Mouse (Mus musculus): ENCODE data around the gene Micall1. TPM values are rescaled to one million over a fixed set of nuclear protein-coding genes. Genes with fewer than 3 reads are reported as not detected.

Micall1 gene
- total RNA-seq, 2 experiments from 2014 or later: 10.3 to 10.8 TPM

DNA sequence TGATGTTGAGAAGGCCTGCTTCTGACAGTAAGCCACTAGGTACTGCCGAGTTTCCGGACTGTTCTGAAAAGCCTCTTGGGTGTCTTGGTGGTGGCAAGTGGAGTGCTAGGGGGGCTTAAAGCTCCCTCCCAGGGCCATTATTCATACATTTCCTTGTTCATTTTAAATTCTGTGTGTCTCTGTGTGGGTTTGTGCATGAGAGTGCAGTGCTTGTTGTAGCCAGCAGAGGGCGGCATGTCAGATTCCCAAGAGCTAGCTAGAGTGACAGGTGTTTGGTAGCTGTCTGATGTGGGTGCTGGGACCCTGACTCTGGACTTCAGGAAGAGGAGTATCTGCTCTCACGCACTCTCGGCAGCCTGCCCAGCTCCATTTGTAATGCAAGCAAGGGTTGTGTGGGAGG lies 19.5 kb downstream of the Micall1 start:
- no peak for DNase-seq (ENCODE audit: low spot score)

DNA sequence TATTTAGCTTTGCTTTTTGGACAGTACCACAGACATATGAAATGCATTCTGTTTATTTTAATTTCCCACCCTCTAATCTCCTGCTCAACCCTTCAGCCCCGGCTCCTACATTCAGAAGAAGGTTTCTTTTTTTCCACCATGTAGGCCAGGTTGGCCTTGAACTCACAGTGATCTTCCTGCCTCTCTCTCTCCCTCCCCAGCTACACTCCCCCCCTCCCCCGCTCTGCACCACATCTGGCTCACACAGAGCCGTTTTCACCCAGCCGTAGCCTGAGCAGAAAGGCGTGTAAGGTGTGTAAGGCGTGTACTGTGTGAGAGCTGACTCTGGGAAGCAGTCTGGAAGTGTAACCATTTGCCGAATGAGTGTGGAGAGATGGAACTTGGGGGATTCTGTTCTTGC lies 20.6 kb downstream of the Micall1 start:
- no peak for DNase-seq (ENCODE audit: low spot score)

DNA sequence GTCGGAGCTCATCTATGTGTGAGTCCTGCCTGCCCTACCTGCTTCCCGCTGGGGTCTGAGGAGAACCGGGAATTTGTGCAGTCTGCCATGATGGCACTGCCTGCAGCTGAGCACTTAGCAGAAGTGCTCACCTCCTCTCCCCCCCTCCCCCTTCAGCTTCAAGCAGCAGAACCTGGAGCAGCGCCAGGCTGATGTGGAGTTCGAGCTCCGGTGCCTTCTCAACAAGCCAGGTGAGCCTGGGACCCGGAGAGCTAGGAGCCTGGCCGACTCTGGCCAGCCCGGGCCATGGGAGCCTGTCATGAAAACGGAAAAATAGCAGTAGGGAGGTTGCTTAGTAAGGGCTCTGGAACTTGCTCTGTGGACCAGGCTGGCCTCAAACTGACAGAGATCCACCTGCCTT lies 22.1 kb downstream of the Micall1 start:
- no peak for DNase-seq (ENCODE audit: low spot score)

DNA sequence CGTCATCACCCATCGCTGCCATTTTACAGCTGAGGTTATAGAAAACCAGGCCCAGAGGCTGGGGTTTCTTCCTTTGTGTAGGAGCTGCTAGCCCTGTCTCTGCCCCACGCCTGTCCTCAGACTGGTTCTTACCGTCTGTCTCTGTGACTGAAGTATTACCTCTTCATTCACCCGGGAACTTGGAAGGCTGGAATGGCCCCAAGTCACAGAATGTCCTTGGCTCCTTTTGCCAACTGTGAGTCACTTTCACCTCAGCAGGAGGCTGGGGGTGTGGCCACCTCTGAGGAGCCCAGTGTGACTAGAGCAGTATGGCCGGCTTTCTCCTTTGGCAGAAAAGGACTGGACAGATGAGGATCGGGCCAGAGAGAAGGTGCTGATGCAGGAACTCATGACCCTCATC lies 22.7 kb downstream of the Micall1 start:
- DNase-seq (ENCODE audit: low spot score): peak; percentile 96

DNA sequence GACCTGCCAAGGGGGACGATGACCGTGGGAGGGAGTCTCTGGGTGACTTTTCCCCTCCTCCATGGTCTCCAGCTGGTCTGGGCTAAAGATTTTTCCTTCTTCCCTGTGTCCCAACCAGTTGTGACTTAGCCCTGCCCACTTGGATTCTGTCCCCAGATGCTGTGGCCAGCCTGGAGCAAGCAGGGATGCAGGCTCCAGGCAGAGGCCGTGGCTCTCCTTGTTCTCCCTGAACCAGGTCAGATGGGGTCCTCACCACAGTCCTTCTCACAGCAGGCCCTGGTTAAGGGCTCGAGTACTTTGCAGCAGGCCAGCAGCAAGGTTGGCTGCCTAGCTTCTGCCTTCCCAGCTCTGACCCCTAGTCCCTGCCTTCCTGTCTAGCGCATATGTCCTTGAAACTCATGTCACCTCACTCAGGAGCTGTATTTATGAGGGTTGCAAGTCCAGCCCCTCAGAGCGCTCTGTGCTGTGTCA lies 24.5 kb downstream of the Micall1 start:
- DNase-seq (ENCODE audit: low spot score): peak; percentile 69

DNA sequence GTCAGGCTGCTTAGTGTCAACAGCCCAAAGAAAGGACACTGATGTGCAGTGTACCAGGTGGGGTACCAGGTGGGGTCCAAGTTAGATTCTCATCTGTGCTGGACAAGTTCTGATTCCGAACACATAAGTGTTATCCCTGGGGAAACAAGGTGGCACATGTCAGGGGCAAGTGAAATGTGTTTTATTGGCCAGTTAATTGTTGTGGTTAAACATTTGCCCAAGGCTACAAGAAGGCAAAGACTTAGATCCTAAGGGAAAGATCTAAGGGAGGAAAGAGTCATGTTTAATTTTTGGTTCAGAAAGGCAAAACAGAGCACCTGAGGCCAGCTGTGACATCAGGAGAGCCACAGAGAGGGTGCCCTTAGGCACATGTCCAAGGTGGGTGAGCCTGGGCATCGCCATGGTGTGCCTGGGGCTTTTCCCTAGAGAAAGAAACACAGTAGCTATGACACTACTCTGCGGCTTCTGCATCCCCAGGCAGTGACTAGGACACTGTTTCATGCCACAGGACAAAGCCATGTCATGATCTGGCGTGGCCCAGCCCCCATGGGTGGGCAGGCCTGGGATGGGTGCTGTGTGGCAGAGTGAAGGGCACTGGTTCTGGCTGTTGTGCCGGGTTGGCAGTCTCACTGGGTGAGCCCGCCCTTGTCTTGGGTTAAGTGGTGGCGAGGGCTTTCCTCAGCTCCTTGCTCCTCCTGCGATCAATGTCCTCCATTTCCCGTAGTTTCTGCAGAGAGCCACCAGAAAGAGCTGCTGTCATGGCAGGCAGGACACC lies 26.0 kb downstream of the Micall1 start:
- no peak for DNase-seq (ENCODE audit: low spot score)

DNA sequence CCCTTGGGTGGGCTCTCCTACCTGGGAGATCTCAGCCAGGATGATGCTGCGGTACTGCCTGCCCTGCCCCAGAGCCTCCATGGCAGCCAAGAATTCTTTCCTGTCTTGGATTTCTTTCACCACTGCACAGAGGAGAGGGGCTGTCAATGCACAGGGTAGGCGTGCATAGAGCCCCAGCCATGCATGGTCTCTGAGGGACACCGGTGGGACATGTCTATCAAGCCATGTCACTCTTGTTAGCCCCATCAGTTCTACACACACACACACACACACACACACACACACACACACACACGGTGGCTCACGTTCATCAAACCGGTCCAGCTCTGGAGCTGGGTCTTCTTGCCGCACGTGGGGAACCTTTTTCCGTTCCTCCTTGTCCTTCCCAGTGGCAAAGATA lies 26.6 kb downstream of the Micall1 start:
- DNase-seq (ENCODE audit: low spot score): no peak

DNA sequence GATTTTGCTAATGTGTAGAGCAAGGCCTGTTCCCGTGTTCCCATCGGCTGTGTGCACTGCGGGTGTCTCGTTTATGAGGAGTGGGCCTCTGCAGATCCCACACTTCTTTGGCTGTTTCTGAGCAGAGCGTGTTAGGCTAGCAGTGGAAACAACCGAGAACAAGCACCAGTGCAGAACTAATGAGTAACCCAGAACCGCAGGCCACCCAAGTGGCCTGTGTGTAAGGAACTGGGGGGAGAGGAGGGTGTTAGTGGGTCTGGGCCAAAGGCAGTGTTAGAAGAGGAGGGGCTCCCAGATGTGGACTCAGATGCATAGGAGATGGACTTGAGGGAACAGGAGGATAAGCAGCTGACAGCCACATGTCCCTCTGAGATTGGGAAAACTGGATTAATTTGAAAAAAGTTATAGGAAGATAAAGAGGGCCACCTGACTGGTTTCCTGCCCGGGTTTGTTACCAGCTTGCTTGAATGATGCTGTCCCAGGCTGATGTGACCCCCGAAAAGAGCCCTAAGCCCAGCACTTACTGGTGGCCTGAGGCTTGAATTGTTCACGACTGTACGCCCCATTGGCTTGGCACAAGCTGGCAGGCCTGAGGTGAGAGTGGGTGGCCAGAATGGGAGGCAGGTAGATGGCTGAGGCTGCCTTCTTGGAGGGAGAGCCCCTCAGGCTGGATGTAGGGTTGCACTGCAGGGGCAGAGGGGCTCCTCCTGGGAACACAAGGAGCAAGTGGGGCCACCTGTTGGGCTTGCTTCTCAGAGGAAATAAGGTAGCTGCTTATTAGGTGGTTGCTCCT lies 27.3 kb downstream of the Micall1 start:
- no peak for DNase-seq (ENCODE audit: low spot score)

DNA sequence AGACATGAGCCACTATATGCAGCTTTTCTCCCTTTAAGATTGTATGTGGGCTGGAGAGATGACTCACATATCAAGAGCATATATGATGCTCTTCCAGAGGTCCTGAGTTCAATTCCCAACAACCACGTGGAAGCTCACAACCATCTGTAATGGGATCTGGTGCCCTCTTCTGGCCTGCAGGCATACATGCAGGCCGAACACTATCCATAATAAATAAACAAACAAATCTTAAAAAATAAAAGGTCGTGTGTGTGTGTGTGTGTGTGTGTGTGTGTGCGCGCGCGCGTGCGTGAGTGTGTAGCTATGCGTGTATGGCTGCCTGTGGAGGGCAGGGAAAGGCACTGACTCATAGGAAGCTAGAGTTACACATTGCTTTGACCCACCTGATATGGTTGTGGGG lies 30.9 kb downstream of the Micall1 start:
- no peak for DNase-seq (ENCODE audit: low spot score)

DNA sequence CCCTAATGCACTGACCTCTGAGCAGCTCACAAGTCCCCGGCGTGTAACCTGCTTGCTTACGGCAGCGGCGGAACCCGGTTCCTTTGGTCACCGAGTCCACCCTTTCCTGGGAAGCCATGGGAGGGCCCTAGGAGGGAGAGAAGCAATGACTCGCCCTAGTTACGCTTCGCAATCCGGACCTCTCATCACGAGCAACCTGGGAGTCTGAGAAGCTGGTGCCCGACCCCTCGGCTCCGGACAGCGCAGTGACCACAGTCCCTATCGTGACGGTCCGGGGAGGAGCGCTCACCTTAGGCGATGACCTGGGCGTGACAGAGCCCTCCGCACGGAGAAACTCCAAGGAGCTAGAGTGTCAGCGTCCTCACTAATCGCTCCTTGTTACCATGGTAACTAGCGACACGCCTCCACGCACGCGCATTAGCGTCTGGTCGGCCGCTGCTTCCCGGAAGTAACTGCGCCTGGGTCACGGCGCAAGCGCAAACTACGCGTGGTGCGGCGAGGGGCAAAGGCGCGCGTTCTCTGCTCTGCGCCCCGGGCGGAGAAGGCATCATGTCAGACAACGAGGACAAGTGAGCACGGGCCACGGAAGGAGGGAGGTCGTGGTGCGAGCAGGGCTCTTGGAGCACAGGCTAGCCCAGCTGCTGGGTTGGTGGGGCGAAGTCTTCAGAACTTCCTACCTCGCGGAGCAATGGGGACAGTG lies 32.3 kb downstream of the Micall1 start, which contains the start of the genes Polr2f and 1700088E04Rik:
Gene Polr2f (plus strand): TSS at position 144 of the 700 bp plus-strand sequence.
Gene 1700088E04Rik (minus strand): TSS at position 388 of the 700 bp plus-strand sequence.
- peak; percentile 95 for DNase-seq (ENCODE audit: low spot score)

DNA sequence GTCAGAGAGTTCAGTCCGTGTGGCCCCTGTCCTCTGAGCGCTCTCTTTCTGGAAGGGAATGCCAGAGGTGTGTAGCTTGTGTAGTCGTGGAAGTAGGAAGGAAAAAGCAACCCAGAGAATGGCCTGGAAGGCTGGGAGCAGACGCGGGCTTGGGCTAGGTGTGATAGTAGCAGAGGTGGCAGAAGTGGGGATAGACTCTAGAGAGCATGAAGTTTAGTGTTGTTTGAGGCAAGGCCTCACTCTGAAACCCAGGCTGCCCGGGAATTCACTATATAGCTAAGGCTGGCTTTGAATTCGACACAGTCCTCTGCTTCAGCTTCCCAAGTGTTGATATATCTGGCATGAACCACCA lies 32.8 kb downstream of the Micall1 start:
- no peak for DNase-seq (ENCODE audit: low spot score)

DNA sequence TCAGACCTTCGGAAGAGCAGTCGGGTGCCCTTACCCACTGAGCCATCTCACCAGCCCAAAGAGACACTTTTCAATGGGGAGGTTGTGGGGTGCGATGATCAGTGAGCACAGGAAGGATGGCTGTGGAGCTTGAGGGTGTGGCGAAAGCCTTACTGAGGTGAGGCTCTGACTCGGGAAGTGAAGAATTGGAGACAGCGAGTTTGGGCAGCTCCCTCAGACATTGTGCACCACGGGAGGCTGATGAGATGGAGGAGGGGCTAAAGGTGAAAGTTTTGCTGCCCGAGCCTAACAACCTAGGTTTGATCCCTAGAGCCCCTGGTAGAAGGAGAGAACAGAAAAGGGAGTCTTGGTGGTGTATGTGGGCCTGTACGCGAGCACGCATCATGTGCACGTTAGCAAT lies 34.6 kb downstream of the Micall1 start:
- DNase-seq (ENCODE audit: low spot score): no peak

DNA sequence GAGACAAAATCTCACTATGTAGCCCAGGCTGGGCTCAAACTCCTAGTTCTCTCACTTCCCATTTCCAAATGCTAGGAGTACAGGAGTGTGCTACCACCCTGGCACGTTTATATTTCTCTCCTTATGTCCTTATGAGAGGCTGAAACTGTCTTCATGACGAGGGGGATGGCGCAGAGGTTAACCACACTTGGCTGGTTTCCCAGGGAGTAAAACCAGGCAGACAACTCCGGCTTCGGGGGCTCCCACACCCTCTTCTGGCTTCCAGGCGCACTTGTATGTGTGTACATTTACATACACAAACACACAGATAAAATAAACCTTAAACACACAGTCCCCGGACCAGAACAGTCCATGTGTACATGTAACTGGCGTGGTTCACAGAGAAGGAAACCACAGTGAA lies 35.3 kb downstream of the Micall1 start:
- DNase-seq (ENCODE audit: low spot score): no peak

DNA sequence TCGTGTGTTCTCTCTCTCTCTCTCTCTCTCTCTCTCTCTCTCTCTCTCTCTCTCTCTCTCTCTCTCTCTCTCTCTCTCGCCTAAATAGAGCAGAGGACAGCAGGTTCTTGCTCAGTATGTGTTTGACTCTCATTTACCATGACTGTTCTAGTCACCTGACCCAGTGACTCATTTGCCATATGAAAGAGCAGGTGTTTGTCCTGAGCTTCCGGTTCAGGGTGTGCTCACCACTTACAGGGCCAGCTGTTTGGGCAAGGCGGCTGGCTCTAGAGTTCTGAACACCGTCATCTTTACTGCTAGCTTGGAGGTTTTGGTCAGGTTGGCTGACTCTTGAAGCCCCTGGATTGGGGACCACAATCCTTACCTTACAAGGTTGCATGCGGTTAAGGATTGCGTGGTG lies 36.8 kb downstream of the Micall1 start:
- no peak for DNase-seq (ENCODE audit: low spot score)

DNA sequence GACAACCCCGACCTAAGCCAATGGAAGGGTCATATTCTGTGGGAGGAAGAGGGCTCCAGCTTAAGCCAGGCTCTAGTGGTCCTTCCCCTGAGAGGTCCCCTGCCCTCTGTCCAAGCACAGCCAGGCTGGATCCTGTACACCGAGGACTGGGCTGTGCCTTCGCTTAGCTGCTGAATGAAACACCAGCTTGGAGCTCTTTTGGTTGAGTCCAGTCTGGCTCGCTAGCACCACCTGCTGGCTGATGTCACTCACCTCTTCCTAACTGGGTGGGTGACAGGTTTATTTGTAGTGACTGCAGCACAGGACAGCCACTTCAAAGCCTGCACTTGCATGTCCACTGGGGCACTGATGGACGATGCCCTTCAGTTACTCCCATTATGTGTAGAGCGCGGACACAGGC lies 39.8 kb downstream of the Micall1 start:
- peak; percentile 89 for DNase-seq (ENCODE audit: low spot score)

DNA sequence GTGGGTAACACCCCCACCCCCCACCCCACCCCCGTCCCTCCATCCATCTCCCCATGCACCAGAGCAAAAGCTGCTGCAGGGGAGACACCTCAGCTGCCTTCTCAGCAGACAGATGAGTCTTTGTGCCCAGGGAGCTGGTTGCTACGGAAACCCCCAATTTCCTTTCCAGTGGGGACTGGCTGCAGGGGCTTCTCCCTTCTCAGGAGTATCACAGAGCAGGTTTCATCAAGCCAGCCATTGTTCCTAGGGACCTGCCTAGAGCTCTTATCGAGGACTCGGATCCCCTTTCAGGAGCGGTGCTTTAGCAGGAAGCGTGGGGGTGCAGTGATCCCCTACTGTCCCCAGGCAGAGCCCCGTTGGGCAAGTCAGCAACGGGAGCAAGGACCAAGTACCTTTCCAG lies 43.2 kb downstream of the Micall1 start:
- DNase-seq (ENCODE audit: low spot score): no peak

DNA sequence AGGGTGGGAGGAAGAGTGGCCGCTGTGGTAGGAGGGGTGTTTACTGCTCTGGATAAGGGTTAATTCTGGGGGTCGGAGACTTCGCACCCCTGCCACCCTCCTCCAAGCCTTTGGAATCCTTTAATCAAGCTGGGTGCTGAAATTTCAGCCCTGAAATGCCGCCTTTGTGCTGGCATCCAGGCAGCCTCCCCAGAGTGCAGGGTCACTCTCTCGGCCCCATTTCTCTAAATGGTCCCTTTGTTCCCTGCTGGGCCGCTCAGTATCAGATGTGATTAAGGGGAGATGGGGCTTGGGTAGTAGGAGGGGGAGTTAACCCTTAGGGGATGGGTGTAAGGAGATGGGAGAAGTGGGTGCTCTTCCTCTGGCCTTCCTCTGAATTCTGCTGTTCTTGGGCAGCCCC lies 44.0 kb downstream of the Micall1 start:
- DNase-seq (ENCODE audit: low spot score): no peak

DNA sequence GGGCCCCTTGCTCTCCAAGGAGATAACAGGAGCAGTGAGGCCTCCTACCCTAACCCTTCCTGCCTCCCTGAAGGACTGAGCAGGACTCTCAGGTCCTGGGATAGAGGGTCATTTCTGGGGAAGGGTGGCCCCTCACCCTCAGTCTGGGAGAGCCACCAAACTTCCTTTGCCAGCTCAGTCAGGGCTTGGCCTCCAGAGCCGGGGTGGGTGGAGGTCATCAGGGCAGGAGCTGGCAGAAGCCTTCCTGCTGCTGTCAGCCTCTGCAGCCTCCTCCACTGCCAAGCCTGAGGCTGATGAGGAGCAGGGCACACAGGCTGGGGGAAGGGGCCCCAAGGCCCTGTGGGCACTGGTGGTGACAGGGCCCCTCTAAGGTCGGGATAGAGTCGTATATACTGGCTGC lies 46.9 kb downstream of the Micall1 start:
- no peak for DNase-seq (ENCODE audit: low spot score)

DNA sequence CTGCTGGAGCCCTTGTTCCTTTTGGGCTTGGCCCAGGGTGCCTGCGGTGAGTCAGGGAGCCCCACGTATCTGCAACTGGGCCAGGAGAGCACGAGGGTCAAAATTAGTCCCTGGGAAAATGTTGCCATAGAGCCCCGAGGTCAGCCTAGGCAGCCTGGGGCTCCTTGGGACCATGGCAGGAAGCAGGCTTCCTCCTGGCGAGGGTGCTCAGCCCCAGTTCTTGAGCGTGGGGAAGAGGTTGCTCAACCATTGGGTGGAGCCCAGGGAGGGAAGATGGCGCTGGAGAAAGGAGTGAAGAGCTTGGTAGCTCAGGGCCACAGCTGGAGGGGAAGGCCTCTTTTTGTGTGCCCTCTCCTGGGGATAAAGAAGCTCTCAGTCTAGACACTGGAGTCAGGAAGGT lies 53.6 kb downstream of the Micall1 start:
- DNase-seq (ENCODE audit: low spot score): no peak

DNA sequence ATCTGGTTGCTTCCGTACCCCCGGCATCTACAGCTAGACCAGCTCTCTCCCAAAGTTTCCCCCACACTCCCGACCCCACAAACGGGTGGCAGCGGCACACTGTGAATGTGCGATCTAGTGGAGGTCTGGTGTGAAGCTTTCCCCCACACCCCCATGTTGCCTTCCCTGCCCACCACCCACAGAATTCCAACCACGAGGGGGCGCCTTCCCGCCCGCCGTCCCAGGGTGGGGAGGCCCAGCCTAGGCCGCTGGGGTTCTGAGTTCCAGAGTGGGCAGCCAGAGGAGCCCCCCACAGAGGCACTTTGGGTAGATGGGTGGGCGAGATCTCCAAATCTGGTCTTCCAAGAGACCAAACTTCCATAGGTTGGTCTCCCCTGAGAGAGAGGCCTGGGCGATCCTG lies 54.1 kb downstream of the Micall1 start:
- DNase-seq (ENCODE audit: low spot score): no peak

DNA sequence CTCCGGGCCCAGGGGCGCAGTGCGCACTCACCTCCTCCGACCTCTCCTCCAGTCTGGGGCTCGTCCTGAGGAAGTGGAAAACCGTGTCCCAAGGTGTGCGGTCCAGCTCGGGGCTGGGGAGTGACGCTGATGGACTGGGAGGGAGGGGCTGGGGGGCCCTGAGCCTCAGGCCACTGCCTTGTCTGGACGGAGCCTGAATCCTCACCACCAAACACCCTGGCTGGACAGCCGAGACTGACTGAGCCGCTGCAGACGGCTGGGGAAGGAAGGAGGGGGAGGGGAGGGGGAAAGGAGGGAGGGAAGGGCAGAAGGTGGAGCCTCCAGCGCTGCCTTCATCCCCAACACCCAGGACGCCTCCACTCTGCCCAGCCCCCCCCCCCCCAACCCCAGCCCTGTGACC lies 55.6 kb downstream of the Micall1 start:
- DNase-seq (ENCODE audit: low spot score): no peak

DNA sequence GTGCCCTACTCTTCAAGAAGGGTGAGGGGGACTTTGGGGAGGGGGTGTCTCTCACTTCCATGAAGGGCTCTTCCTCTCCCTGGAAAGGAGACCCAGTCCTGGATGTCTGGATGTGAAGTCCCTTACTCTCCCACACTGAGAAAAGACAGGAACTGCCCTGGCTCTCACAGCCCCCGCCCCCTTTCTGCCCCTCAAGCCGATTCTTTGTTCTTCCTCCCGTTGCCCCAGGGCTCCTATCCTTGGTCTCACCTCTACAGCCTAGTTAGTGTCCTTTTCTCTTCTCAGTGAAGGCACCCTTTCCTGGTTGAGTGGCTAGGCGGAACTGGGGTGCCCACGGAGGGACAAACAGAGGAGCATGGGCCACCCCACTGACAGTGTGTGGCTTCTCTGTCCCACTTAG lies 56.4 kb downstream of the Micall1 start, which contains the start of gene Sox10:
Gene Sox10 (minus strand): TSS at position 101 of the 400 bp plus-strand sequence.
- no peak for DNase-seq (ENCODE audit: low spot score)

Measured in gastrocnemius, adult 18-20 months (tissue).